Mouse (Mus musculus) lung, adult 2 months (tissue): ENCODE data around the gene Tssk4. TPM values are rescaled to one million over a fixed set of nuclear protein-coding genes. Genes with fewer than 3 reads are reported as not detected.

Experiments
- DNase-seq: peaks from one replicate; pipeline ENCODE4 v3.0.0; 2022
- H3K4me1 ChIP-seq: fragments of 200-500 bp; 2 replicates; pipeline ENCODE4 v1.6.1; 2011; ENCODE audit warnings: low read length; ENCODE audit not compliant: control insufficient read depth, insufficient read depth
- H3K4me3 ChIP-seq: fragments of 200-500 bp; replicated peaks from 2 replicates; pipeline ENCODE3; 2011; ENCODE audit warnings: low read depth, mild to moderate bottlenecking, control low read depth, low read length; ENCODE audit errors: extremely low read depth
- CTCF ChIP-seq: fragments of 200-500 bp; IDR thresholded peaks from 2 replicates; pipeline ENCODE4 v1.5.1; 2011; ENCODE audit warnings: mild to moderate bottlenecking, low read length, control low read depth; ENCODE audit not compliant: insufficient read depth
- POLR2A ChIP-seq: fragments of 200-500 bp; IDR thresholded peaks from 2 replicates; pipeline ENCODE4 v1.6.1; 2011; ENCODE audit warnings: low read depth, mild to moderate bottlenecking, control low read depth, low read length, borderline replicate concordance; ENCODE audit errors: extremely low read depth
- WGBS: fragments of 180-500 bp; shearing (Covaris S2); methylation state at CpG from one replicate; pipeline ENCODE4 v1.1.7; 2018; 5-methylcytosine and 5-hydroxymethylcytosine counted together
- polyA plus RNA-seq: library from polyadenylated mRNA; depleted of rRNA; stranded (reverse); fragments of >200 nt; gene quantifications from 2 replicates; pipeline ENCODE4 v1.2.3, GENCODE M21; 2012

Gene Tssk4
- polyA plus RNA-seq, 1 experiment: 1.0 TPM

DNA sequence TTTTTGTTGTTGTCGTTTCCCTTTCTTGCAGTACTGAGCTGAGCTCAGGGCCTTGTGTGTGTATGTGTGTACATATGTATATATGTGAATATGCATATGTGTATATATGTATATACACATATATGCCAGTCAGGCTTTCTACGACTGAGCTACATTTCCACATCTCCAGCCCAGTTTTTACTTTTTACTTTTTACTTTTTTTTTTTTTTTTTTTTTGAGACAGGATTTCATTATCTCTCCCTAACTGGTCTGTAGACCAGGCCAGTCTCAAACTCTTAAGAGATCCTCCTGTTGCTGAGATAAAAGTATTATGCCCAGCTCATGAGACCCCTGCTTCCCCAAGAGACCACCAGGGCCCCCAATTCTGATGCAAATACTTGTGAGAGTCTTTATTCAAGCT is 33.1 kb upstream of the Tssk4 start:
- H3K4me3 ChIP-seq: no peak overlapping the region
- WGBS: 74% methylated on average over 2 of the region's 2 CpGs
- TF ChIP-seq POLR2A (no peak), CTCF (no peak)
- no peak for DNase-seq
- H3K4me1 ChIP-seq: 0 out of 2 replicates have a peak, but pooled peaks cover 2% of the 10 kb centered on the region

DNA sequence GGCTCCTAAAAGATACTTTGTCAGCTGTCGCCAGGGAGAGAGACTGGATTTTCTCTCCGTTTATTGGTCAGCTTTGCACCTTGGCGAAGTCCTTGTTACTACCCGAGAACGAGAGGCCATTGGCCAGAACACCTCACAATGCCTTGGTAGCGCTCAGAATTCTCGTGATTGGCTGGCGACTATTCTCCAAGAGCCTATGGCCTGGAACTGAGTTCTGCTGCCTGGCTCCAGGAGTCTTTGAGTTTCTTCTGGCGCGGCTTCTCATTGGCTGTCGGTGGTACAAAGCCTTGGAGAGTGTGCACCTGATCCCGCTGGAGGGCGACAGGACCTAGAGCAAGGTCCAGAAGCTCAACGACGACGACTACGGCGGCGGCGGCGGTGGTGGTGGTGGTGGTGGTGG is 32.2 kb upstream of the Tssk4 start, which contains the start of gene Rec8:
Gene Rec8, plus strand, starts transcription at position 216 of the 400 bp plus-strand sequence.
- TF ChIP-seq POLR2A (no peak), CTCF (0 out of 2 replicates have a peak, but pooled peaks have one; percentile 11)
- peak within 1 kb of the TSS; percentile 18 for H3K4me3 ChIP-seq
- WGBS: 23% methylated on average over 21 of the region's 21 CpGs
- DNase-seq: no peak
- H3K4me1 ChIP-seq: 0 out of 2 replicates have a peak, but pooled peaks cover 2% of the 10 kb centered on the region

DNA sequence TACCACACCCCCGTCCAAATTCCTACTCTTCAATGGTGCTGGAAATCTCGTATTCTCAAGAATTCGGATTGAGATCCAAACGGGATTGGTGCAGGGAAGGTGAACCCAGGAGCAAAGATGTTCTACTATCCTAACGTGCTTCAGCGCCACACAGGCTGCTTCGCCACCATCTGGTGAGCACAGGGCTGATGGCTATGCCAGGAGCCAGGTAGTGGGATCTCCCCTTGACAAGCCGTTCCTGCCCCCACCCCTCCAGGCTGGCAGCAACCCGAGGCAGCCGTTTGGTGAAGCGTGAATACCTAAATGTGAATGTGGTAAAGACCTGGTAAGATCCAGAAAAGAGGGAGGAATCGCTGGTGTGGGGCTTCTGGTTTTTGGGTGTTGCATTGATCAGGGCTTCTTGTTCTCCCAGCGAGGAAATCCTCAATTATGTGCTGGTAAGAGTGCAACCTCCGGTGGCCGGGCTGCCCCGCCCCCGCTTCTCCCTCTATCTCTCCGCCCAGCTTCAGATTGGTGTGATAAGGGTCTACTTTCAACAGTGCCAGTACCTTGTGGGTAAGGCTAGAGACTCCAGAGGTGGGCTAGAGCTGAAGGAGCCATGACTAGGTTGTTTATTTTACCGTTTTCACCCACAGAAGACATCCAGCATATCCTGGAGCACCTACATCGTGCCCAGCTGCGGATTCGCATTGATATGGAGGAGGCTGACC is 31.3 kb upstream of the Tssk4 start:
- WGBS: 31% methylated on average over 22 of the region's 22 CpGs
- H3K4me3 ChIP-seq: peak overlapping the region; percentile 18
- 0 out of 2 replicates have a peak, but pooled peaks cover 2% of the 10 kb centered on the region for H3K4me1 ChIP-seq
- DNase-seq: no peak
- no peak for TF ChIP-seq POLR2A
- no peak for TF ChIP-seq CTCF

DNA sequence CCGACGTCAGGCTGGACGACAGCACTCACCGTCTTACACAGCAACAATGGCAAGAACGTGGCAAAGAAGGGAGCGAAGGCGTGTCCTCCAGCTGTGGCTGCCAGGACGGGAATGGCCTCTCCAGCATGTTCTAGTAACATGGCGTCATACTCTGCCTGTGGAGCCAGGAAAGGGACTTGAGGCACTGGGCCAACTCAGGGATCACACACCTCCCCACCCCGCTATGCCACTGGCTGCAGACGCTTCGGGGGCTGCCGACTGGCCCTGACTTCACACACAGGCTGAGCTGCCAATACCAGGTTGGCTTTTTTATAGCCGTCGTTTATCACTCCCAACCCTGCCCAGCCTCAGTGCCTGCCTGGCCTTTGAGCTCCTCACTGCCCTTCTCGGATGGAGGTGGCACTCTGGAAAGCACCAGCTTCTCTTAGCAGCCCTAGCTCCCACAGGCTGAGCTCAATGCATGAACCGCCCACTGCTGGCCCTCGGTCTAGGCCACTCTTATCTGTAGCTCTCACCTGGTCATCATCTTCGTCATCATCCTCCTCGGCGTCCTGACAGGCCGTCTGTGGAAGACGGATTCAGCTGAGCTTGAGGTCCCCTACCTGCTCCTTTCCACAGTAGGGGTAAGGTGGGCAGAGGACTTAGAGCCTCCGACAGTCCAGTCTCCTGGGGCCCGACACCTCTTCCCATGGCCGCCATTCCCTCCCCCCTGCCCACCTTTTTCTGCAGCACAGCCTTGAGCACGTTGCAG is 21.7 kb upstream of the Tssk4 start:
- H3K4me3 ChIP-seq: no peak overlapping the region
- DNase-seq: no peak
- no peak for TF ChIP-seq POLR2A
- no peak for TF ChIP-seq CTCF

DNA sequence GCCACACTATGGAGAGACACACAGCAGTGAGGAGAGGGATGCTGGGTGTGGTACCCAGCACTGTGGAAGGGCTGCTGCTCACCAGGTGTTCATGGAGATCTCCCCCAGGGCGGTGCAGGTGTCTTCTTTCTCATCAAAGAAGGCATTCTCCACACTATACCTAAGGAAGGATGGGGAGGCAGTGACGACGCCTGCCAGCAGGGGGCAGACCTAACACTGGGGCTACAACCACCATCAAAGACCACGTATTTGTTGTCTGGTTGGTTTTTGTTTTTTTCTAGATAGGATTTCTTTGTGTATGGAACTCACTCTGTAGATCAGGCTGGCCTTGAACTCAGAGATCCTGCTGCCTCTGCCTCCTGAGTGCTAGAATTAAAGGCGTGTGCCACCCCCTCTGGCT is 20.7 kb upstream of the Tssk4 start:
- 45% methylated on average over 5 of the region's 5 CpGs for WGBS
- TF ChIP-seq POLR2A (no peak), CTCF (peak; percentile 90)
- peak; percentile 64 for DNase-seq
- no peaks in the 10 kb centered on the region for H3K4me1 ChIP-seq
- no peak overlapping the region for H3K4me3 ChIP-seq

More for the DNA sequence above, 21.7 kb upstream of the Tssk4 start:
- H3K4me1 ChIP-seq: no peaks in the 10 kb centered on the region
- WGBS: 86% methylated on average over 27 of the region's 27 CpGs

DNA sequence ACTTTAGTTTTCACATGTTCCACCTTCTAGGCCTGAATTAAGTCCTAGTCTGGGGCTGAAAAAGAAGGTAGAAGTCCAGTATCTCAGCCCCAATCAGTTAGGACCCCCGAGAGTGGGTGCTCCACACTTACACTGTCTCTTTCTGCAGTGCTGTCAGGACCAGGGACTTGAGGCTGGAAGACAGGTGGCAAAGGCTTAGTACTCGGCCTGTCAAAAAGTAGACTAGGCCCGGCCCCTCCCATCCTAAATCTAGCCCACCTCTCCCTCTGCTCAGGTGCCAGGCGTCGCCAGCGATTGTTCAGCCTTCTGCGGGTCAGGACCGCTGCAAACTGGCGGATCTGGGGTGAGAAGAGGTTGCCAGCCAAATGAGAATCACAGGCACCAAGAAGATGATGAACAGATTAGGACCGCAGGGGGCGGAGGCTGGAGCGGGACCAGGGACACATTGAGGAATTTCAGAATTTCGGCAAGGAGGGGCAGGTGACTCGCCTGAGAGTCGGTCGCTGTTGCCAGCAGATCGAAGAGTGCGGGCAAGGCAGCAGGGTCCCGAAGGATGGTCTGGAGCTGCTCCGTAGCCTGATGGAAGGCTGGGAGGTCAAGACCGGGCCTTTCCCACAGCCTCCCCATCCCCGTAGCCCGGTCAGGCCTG is 15.0 kb upstream of the Tssk4 start:
- peaks cover 5% of the 10 kb centered on the region for H3K4me1 ChIP-seq
- DNase-seq: no peak
- TF ChIP-seq POLR2A: no peak
- no peak for TF ChIP-seq CTCF
- 6% methylated on average over 23 of the region's 23 CpGs for WGBS
- peak overlapping the region; percentile 75 for H3K4me3 ChIP-seq

DNA sequence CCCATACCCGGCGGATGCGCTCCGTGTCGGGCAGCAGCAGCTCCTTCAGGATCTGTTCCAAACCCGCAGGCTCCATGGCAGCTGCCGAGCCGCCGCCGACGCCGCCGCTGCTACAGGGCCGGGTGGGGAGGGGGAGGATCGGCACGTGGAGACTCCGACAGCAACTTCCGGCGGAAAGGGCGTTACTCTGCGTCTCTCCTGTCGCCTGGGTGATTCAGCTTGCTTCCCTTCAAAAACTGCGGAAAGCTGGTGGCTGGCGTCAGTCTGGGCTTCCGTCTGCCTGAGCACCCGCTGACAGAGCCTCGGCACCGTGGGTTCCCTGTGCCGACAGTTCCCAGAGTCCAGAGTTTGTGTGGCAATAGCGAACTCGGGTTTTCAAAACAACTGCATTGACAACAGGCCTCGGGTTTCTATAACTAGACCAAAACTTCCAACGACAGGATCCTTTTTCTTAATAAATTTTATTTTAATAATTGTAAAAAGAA is 14.4 kb upstream of the Tssk4 start, which contains the start of gene Ipo4:
Gene Ipo4, minus strand, starts transcription at position 435 of the 485 bp plus-strand sequence.
- H3K4me3 ChIP-seq: peak within 1 kb of the TSS; percentile 75
- TF ChIP-seq CTCF: no peak
- TF ChIP-seq POLR2A: peak; percentile 86; the same call in 1 of the 2 replicates
- WGBS: under 1% methylated on average over 33 of the region's 33 CpGs
- peak; percentile 81 for DNase-seq
- peaks cover 5% of the 10 kb centered on the region for H3K4me1 ChIP-seq

DNA sequence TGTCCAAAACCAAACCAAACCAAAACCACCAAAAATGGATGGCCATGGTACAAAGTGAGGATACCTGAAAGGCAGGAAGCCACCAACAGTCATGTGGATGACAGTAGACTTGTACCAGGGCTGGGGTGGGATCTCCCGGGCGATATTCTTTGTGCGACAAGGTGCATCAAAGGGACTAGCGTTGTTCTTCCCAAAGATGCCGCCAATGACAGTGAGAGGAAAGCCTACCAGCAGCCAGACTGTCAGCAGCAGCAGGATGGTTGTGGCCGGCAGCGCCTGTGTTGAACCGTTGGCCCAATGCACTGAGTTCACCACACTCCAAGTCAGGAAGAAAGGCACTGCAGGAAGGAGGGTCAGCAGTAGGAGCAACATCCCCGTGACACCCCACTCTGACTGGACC is 12.2 kb upstream of the Tssk4 start, which contains the start of gene Gm49378:
Gene Gm49378, minus strand, starts transcription at position 101 of the 400 bp plus-strand sequence.
- WGBS: 93% methylated on average over 9 of the region's 9 CpGs

DNA sequence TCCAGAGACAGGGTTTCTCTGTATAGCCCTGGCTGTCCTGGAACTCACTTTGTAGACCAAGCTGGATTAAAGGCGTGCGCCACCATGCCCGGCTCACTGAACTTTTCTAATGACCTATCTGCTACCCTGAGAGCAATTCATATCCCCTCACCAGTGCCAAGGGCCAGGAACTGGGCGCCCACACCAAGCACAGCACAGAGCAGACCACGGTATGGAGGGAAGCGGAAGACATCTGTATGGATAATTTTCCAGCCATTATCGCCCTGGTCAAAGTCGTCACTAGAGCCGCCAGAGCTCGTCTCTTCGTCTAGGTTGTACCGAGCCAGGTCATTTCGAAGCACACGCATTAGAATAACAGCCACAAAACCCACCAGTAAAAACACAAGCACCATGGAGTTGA is 9.2 kb upstream of the Tssk4 start:
- DNase-seq: no peak
- TF ChIP-seq POLR2A (no peak), CTCF (no peak)
- Histone ChIP-seq H3K4me3 (no peak overlapping the region), H3K4me1 (peaks cover 16% of the 10 kb centered on the region)
- WGBS: 96% methylated on average over 14 of the region's 14 CpGs

More for the DNA sequence above, 12.2 kb upstream of the Tssk4 start, which contains the start of gene Gm49378:
- H3K4me1 ChIP-seq: peaks cover 10% of the 10 kb centered on the region
- DNase-seq: no peak
- no peak for TF ChIP-seq CTCF
- no peak for TF ChIP-seq POLR2A
- no peak within 1 kb of the TSS for H3K4me3 ChIP-seq
